Mouse (Mus musculus): ENCODE data around the gene Gsx1. TPM values are rescaled to one million over a fixed set of nuclear protein-coding genes. Genes with fewer than 3 reads are reported as not detected.
A peak's percentile ranks its signal among the peaks of the same experiment; 100 is the strongest.

Gsx1 gene
- polyA plus RNA-seq, 1 experiment from 2014 or later = not detected

DNA sequence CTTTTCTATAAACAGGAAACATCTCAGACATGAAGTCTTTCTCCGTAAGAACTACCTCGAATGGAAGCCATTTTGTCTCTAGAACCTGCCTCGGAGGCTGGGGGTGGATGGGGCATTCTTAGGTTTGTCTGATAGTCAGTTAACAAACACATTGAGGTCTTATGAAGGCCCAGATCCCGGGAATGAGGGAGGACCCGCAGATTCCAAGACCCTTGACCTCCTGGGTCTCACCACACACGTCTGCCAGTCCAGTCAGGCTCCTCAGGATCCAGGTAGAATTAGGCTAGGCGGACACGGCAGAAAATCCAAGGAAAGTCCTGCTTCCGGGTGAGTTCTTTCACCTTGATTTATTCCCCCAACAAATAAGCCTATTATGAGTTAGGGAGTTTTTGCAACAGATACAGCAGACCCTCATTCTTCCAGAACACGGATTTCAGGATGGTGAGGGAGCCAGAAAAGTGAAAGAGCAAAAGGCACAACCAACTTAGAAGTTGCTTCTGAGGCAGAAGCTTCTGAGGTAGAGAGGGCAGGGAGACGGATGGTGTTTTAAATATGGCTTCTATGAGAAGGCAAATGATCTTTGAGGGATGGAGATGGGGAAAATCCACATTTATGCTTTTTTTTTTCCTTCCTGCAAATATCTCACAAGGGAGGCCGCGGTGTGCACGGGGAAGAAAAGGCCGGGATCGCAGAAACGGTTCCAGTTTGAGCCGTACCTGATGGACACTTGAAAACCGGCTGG lies 3.2 kb upstream of the Gsx1 start:
- H3K4me1 ChIP-seq (replicated peaks) = peaks cover 19% of the 10 kb centered on the region
- no peak for DNase-seq
- H3K4me2 ChIP-seq = no peak overlapping the region
- 6% methylated on average over 18 of the region's 19 CpGs for WGBS (ENCODE audit: insufficient replicate concordance)
- H3K4me3 ChIP-seq (replicated peaks) = 0 out of 2 replicates have a peak overlapping the region, but pooled peaks have one; percentile 35
- H3K36me3 ChIP-seq = no peaks in the 10 kb centered on the region
- no peak for ATAC-seq (ENCODE audit: low read depth)
- H3K9ac ChIP-seq = no peak overlapping the region
- H3K27ac ChIP-seq = no peak overlapping the region
- no peaks in the 10 kb centered on the region for H3K9me3 ChIP-seq (replicated peaks)
- H3K27me3 ChIP-seq = peaks cover 69% of the 10 kb centered on the region

DNA sequence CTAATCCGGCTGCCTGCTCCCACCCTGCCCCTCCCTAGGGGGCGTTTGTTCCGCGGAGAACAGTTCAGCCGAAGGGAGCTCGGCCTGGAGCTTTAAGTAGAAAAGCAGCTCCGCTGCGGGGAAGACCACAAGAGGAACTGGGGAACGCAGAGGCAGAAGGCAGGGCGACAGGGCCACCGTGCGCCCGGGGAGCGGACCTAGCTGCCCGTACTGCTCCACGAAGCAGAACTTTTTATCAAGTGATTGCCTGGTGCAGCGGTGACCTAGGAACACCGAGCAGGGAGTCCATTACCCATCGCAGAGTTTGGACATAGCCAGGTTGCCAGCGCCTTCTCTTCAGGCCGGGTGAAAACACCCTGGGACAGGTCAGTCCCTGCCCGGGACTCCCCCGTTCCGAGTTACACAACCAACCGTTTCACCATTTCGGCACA lies 2.5 kb upstream of the Gsx1 start:
- no peak overlapping the region for H3K27ac ChIP-seq
- peak overlapping the region; percentile 35 for H3K4me3 ChIP-seq (replicated peaks)
- DNase-seq = no peak
- H3K27me3 ChIP-seq = peaks cover 76% of the 10 kb centered on the region
- no peaks in the 10 kb centered on the region for H3K36me3 ChIP-seq
- peaks cover 19% of the 10 kb centered on the region for H3K4me1 ChIP-seq (replicated peaks)
- peak overlapping the region; percentile 45 for H3K4me2 ChIP-seq
- under 1% methylated on average over 26 of the region's 26 CpGs for WGBS (ENCODE audit: insufficient replicate concordance)
- H3K9ac ChIP-seq = no peak overlapping the region
- no peak for ATAC-seq (ENCODE audit: low read depth)
- no peaks in the 10 kb centered on the region for H3K9me3 ChIP-seq (replicated peaks)

DNA sequence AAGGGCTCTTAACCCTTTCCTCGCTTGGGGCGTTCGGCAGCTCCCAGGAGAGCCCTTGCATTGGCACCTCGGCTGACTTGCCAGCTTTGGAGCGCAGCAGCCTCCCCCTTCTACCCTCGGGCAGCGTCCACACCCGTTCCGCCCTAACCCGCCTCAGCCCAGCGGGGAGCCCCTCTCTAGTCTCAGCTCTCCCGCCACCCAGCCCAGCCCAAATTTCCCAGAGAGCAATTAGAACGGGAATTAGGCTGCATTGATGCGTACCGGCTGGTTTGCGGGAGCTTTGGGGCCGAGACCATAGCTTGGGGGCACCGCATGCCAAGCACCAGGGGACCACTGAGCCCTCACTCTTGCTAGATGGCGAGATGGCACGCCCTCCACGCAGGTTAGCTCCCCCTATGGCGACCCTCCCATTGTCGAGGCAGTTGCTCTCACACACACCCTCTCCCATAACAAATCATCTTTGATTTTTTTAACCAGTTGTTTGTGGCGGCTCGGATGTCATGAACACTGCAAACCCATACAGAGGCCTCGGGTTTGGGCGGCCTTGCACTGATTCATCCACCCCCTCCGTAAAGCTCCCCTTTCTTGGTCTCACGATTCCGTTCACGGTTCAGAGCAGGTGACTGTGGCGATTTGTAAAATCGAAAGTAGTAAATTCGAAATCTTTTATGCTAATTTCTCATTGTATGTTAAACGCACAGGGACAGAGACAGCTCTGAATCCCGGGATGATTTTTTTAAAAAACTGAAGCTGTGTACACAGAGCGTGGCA lies 1.5 kb upstream of the Gsx1 start:
- Histone ChIP-seq H3K9me3 (replicated peaks) (no peaks in the 10 kb centered on the region), H3K9ac (no peak overlapping the region), H3K4me1 (replicated peaks) (peaks cover 19% of the 10 kb centered on the region), H3K36me3 (no peaks in the 10 kb centered on the region), H3K27ac (no peak overlapping the region), H3K4me3 (replicated peaks) (peak overlapping the region; percentile 35), H3K4me2 (peak overlapping the region; percentile 45), H3K27me3 (peaks cover 85% of the 10 kb centered on the region)
- no peak for ATAC-seq (ENCODE audit: low read depth)
- DNase-seq = no peak
- WGBS (ENCODE audit: insufficient replicate concordance) = 1% methylated on average over 37 of the region's 37 CpGs

DNA sequence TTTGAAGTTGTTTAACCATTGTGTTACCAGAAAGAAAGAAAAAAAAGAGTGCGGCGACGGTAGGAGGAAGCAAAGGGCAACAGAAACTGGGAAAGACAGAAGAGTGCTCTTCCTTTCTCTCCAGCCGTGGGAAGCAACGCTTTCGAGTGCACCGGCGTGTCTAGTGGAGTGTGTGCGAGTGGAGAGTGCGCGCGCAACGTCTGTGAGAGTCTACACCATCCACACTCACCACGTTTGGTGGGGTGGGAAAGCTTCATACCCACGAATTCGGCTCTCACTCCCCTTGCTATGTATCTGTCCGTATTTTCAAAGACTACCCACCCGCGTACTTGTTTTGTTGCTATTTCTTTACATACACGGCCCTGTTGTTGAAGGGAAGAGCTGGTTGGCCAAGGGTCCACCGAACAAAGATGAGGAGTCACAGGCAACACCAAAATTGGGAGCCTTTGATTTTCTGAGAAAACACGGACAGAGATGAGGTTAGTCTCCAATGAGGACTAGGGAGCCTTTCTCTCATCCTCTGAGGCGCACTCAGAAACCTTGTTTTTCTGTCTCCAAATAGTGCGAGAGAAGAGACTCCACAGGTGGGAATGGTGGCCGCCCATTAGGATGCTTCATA lies 835 bp upstream of the Gsx1 start:
- Histone ChIP-seq H3K27me3 (peaks cover 86% of the 10 kb centered on the region), H3K4me3 (replicated peaks) (peak overlapping the region; percentile 35), H3K27ac (no peak overlapping the region), H3K4me2 (peak overlapping the region; percentile 45), H3K9ac (no peak overlapping the region), H3K36me3 (no peaks in the 10 kb centered on the region), H3K4me1 (replicated peaks) (peaks cover 19% of the 10 kb centered on the region), H3K9me3 (replicated peaks) (no peaks in the 10 kb centered on the region)
- no peak for DNase-seq
- ATAC-seq (ENCODE audit: low read depth) = no peak
- 4% methylated on average over 25 of the region's 25 CpGs for WGBS (ENCODE audit: insufficient replicate concordance)

DNA sequence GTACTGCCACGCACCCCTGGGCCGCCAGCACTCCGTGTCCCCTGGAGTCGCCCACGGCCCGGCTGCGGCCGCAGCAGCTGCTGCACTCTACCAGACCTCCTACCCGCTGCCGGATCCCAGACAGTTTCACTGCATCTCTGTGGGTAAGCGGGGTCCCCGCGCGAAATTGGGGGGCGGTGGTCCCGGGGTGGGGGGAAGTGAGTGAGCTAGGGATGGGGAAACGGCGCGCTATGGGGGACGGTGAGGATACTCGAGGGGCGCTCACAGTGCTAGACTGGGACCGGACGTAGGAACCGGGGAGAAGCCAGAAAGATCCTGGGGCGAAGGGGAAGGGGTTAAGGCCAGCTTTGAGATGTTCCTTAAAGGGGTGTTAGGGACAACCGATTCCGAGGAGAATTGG lies 660 bp downstream of the Gsx1 start:
- Histone ChIP-seq H3K9ac (no peak overlapping the region), H3K4me3 (replicated peaks) (peak overlapping the region; percentile 17; the same call in 1 of the 2 replicates), H3K4me2 (no peak overlapping the region), H3K36me3 (no peaks in the 10 kb centered on the region), H3K9me3 (replicated peaks) (no peaks in the 10 kb centered on the region), H3K4me1 (replicated peaks) (peaks cover 19% of the 10 kb centered on the region), H3K27me3 (peaks cover 96% of the 10 kb centered on the region), H3K27ac (no peak overlapping the region)
- 4% methylated on average over 28 of the region's 28 CpGs for WGBS (ENCODE audit: insufficient replicate concordance)
- DNase-seq (no peak), ATAC-seq (ENCODE audit: low read depth) (no peak)

DNA sequence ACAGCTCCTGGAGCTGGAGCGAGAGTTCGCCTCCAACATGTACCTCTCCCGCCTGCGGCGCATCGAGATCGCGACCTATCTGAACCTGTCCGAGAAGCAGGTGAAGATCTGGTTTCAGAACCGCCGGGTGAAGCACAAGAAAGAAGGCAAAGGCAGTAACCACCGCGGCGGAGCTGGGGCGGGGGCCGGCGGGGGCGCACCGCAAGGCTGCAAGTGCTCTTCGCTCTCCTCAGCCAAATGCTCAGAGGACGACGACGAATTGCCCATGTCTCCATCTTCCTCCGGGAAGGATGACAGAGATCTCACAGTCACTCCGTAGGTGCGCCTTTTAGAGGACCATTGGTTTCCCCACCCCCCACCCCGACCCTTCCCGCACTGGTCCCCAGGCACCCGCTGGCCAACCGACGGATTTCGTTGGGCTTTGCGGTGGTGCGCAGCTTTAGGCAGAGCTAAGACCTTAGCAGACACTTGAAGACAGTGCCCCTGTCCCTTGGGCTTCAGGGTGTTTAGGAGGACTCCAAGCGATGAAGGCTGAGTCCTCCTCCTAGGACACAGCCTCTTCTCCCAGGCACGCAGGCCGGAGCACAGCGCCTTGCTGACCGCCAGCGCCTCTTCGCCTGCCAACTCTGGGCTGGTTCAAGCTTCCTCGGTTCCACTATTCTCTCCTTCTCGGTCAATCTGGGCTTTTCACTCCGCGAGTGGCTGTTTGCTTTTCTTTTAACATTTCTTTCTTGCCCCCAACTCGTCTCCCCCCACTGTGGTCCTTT lies 1.5 kb downstream of the Gsx1 start:
- Histone ChIP-seq H3K9me3 (replicated peaks) (no peaks in the 10 kb centered on the region), H3K4me1 (replicated peaks) (peaks cover 19% of the 10 kb centered on the region), H3K4me2 (no peak overlapping the region), H3K27me3 (peaks cover 94% of the 10 kb centered on the region), H3K9ac (no peak overlapping the region), H3K36me3 (no peaks in the 10 kb centered on the region), H3K4me3 (replicated peaks) (no peak overlapping the region), H3K27ac (no peak overlapping the region)
- no peak for ATAC-seq (ENCODE audit: low read depth)
- DNase-seq = no peak
- WGBS (ENCODE audit: insufficient replicate concordance) = 4% methylated on average over 46 of the region's 46 CpGs

DNA sequence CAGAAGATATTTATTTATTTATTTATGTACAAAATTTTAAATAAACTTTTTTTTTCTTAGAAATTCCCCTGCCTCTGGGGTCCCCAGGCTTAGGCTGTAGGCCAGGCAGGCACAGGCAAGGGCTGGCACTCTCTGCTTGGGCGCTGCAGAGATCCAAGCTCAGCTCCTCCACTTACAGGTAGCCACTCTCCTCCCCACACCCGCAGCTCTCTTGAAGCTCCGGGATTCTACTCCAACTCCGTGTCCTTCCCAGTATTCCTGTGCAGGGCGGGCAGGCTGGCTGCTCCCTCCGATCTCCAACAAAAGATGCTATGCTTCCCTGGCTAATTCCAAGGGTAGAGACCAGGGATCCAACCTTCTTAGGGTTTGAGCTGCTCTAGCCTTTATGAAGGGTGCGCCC lies 2.4 kb downstream of the Gsx1 start:
- ATAC-seq (ENCODE audit: low read depth) (no peak), DNase-seq (no peak)
- H3K27ac ChIP-seq = no peak overlapping the region
- no peak overlapping the region for H3K4me3 ChIP-seq (replicated peaks)
- H3K4me2 ChIP-seq = no peak overlapping the region
- no peaks in the 10 kb centered on the region for H3K36me3 ChIP-seq
- peaks cover 19% of the 10 kb centered on the region for H3K4me1 ChIP-seq (replicated peaks)
- WGBS (ENCODE audit: insufficient replicate concordance) = 2% methylated on average over 7 of the region's 7 CpGs
- no peak overlapping the region for H3K9ac ChIP-seq
- peaks cover 87% of the 10 kb centered on the region for H3K27me3 ChIP-seq
- H3K9me3 ChIP-seq (replicated peaks) = no peaks in the 10 kb centered on the region

DNA sequence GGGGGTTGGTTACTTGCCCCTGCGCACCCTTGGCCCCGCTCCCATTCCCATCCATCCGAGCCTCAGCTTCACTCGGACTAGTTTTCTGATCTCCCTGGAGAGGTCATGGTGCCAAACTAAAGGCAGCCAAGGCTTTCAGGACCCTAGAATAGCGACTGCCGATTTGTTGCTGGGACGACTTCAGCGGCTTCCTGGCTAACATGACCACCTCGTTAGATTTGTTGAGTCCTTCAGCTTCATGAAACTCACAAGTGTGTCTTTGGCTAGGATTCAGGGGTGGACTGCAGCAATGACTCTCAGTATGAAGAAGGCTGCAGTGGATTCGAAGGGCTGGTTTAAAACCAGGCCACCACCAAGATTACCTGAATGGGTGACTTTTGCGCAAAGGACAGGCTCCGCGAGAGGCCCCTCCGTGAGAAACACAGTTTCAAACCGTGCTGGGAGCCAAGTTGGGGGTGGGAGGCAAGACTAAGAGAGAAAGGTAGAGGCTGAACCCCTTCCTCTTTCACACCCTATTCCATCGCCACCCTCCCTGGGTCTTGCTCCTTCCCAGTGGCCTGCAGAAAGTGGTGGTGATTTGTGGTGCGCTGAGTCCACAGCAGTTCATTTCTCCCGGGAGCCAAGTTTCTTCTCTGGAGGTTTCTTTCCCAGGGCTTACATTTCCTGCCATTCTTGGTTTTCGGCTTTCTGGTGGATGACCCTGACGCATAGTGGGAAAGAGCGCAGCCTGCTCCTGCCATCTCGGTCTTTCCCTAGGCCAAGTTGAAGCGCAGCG lies 3.5 kb downstream of the Gsx1 start:
- Histone ChIP-seq H3K36me3 (no peaks in the 10 kb centered on the region), H3K9ac (no peak overlapping the region), H3K27ac (no peak overlapping the region), H3K4me3 (replicated peaks) (no peak overlapping the region), H3K9me3 (replicated peaks) (no peaks in the 10 kb centered on the region), H3K27me3 (peaks cover 86% of the 10 kb centered on the region), H3K4me2 (no peak overlapping the region), H3K4me1 (replicated peaks) (peaks cover 16% of the 10 kb centered on the region)
- no peak for ATAC-seq (ENCODE audit: low read depth)
- 2% methylated on average over 24 of the region's 24 CpGs for WGBS (ENCODE audit: insufficient replicate concordance)
- no peak for DNase-seq

DNA sequence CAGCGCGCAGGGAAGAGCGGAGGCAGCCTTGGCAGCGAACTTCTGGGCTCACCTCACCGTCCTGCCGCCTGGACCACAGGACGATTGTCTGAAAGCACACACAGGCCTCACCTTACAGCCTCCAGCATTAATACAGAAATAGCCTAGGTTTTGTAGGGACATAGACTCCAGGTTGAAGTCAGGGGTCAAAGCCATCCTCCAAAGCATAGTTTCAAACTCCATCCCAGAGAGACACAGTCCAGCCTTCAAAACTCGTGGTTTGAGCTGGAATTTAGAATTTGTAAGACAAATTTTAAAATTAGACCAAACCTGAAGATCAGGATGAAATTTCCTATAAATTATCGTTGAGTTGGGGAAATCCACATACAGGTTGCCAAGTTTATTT lies 4.1 kb downstream of the Gsx1 start:
- no peak overlapping the region for H3K4me2 ChIP-seq
- H3K27me3 ChIP-seq = peaks cover 86% of the 10 kb centered on the region
- ATAC-seq (ENCODE audit: low read depth) (no peak), DNase-seq (no peak)
- peaks cover 11% of the 10 kb centered on the region for H3K4me1 ChIP-seq (replicated peaks)
- H3K4me3 ChIP-seq (replicated peaks) = no peak overlapping the region
- H3K36me3 ChIP-seq = no peaks in the 10 kb centered on the region
- no peak overlapping the region for H3K9ac ChIP-seq
- H3K27ac ChIP-seq = no peak overlapping the region
- no peaks in the 10 kb centered on the region for H3K9me3 ChIP-seq (replicated peaks)
- 4% methylated on average over 9 of the region's 9 CpGs for WGBS (ENCODE audit: insufficient replicate concordance)

DNA sequence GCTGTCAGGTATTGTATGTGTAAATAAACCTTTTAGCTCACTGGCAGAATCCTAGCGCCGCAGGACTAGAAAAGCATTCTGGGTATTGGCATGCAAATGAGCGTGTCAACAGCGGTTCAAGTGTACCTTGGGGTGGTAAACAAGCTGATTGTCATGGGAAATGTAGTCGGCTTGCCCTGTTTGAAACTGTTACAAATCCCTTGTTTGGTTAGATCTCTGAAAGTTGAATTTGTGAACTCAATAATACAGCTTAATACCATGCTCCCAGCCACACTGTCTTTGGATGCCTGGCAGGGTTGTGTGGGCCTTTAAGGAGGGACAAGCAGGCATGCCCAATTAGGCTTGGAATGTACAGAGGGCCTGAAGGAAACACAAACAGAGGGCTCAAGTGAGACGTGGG lies 16.4 kb downstream of the Gsx1 start:
- Histone ChIP-seq H3K9ac (no peak overlapping the region), H3K36me3 (no peaks in the 10 kb centered on the region), H3K4me3 (replicated peaks) (no peak overlapping the region), H3K9me3 (replicated peaks) (no peaks in the 10 kb centered on the region), H3K4me1 (replicated peaks) (no peaks in the 10 kb centered on the region), H3K27ac (no peak overlapping the region), H3K27me3 (no peaks in the 10 kb centered on the region), H3K4me2 (no peak overlapping the region)
- no peak for ATAC-seq (ENCODE audit: low read depth)
- WGBS (ENCODE audit: insufficient replicate concordance) = 24% methylated on average over 6 of the region's 6 CpGs
- DNase-seq = no peak

Data from liver, embryonic 13.5 days (tissue).